Comparison of ENCODE assay signal across 8 mouse cellular contexts in the genomic region with DNA sequence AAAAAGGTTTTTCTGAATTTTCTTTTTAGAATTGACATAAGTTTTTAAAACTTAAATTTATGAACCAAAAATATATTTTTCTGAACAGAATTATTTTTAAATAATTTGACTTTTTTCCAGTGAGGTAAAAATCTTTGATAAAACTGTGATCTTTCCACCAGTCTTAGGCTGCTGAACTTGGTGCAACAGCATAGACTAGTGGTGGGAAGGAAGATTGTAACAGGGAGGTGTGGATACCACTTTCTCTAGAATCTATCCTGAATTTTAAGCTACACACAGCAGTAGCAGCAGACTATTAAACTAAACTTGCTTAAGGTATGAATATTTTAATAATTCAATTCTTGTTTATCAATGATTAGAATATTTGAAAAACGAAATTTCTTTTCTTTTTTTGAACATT.
DNase-seq lines count a peak whose midpoint lies in the region; ATAC-seq and TF ChIP-seq lines count a peak whose summit lies in the region.

No protein-coding gene starts in this region.

- peak; percentile 57 for TF ChIP-seq CTCF in Patski (IDR thresholded peaks at IDR 0.05)

- no peak overlapping the region for H3K27ac ChIP-seq in intestine, embryonic 15.5 days
- no peak overlapping the region for H3K27ac ChIP-seq in intestine, embryonic 16.5 days (ENCODE audit: low read length)

- H3K36me3 ChIP-seq in intestine, embryonic 15.5 days: no peaks in the 10 kb centered on the region
- H3K36me3 ChIP-seq in intestine, embryonic 16.5 days (ENCODE audit: control insufficient read depth, insufficient read depth, low read length): no peaks in the 10 kb centered on the region

- CTCF ChIA-PET in Patski (lab: Charles Lee): interaction anchor here (1.1 kb wide), 1 partner anchor 23 kb away, joined by 4 read pairs; no protein-coding TSS in a partner anchor

- no peak overlapping the region for H3K4me3 ChIP-seq in intestine, embryonic 15.5 days (replicated peaks)
- no peak overlapping the region for H3K4me3 ChIP-seq in intestine, embryonic 16.5 days (ENCODE audit: low read length)

- peak; percentile 63; the same call in 1 of the 2 replicates for ATAC-seq in intestine, embryonic 15.5 days
- ATAC-seq in intestine, embryonic 16.5 days: no peak
- no peak for ATAC-seq in Patski

- no peak overlapping the region for H3K9ac ChIP-seq in intestine, embryonic 15.5 days
- H3K9ac ChIP-seq in intestine, embryonic 16.5 days (ENCODE audit: low read depth, low read length): no peak overlapping the region

- H3K27me3 ChIP-seq in intestine, embryonic 15.5 days (replicated peaks): no peaks in the 10 kb centered on the region
- H3K27me3 ChIP-seq in intestine, embryonic 16.5 days (replicated peaks; ENCODE audit: control insufficient read depth, insufficient read depth, low read length): no peaks in the 10 kb centered on the region
- H3K27me3 ChIP-seq in Patski: peaks cover 43% of the 10 kb centered on the region

- 16% methylated on average over 1 of the region's 1 CpGs for WGBS in intestine, embryonic 15.5 days
- WGBS in intestine, embryonic 16.5 days: 21% methylated on average over 1 of the region's 1 CpGs

- no peak overlapping the region for H3K4me2 ChIP-seq in intestine, embryonic 15.5 days (replicated peaks)
- H3K4me2 ChIP-seq in intestine, embryonic 16.5 days (ENCODE audit: low read depth, low read length): no peak overlapping the region

- POLR2A ChIA-PET in Patski (lab: Charles Lee): no interaction called here

- in situ Hi-C loops in Patski (cut with MboI; ENCODE audit: low pct_unique_long_range_greater_than_20kb): no loop called here

- peak; percentile 40 for DNase-seq in A20 (ENCODE audit: low read depth, low spot score)
- no peak for DNase-seq in Patski (ENCODE audit: low read depth, low spot score)
- DNase-seq in induced T-regulatory cell, adult 2 months (ENCODE audit: low read depth): peak; percentile 18
- no peak for DNase-seq in Muller cell, postnatal 12 days (ENCODE audit: inconsistent ontology term)
- no peak for DNase-seq in T-cell, adult 2 months (ENCODE audit: low spot score)
- DNase-seq in adrenal gland, postnatal 36 days: no peak

- H3K4me1 ChIP-seq in intestine, embryonic 15.5 days (replicated peaks): no peaks in the 10 kb centered on the region
- H3K4me1 ChIP-seq in intestine, embryonic 16.5 days (ENCODE audit: control insufficient read depth, insufficient read depth, low read length): no peaks in the 10 kb centered on the region

- H3K9me3 ChIP-seq in intestine, embryonic 15.5 days: no peaks in the 10 kb centered on the region
- no peaks in the 10 kb centered on the region for H3K9me3 ChIP-seq in intestine, embryonic 16.5 days (ENCODE audit: control insufficient read depth, low read length)

Comparison
In these comparisons a context has a peak if more than half of its experiments do, and no peak if none do; other contexts are left out.
1. DNase-seq: peak in A20 (single experiment) and induced T-regulatory cell, adult 2 months (single experiment); none in Patski (single experiment), Muller cell, postnatal 12 days (single experiment), T-cell, adult 2 months (single experiment) and adrenal gland, postnatal 36 days (0 of 2).